Mouse (Mus musculus) WW6 (cell line): Measurements from ENCODE around the gene Olfr1340.

Source experiments
- DNase-seq: peaks from one replicate; pipeline ENCODE4 v3.0.0-alpha.2; 2013; ENCODE audit warnings: low read depth, low spot score

Gene Olfr1340

GRCm38 (mm10) chr4:118719838-118720237, at the start of gene Olfr1340:
TSS of gene Olfr1340 (plus strand) at chr4:118720138.
- no peak for DNase-seq

- DNase-seq, result no peak
These were observed 32.9 kb upstream of the Olfr1340 start for GRCm38 (mm10) chr4:118687086-118687485.

GRCm38 (mm10) chr4:118692412-118692973, 27.4 kb upstream of the Olfr1340 start, which contains the start of gene Olfr1342:
TSS of gene Olfr1342 (minus strand) at chr4:118692756.
- no peak for DNase-seq

- DNase-seq, result no peak
These were observed 26.1 kb upstream of the Olfr1340 start for GRCm38 (mm10) chr4:118693812-118694211.

- DNase-seq, result no peak
These were observed 16.7 kb upstream of the Olfr1340 start, which contains the start of gene Olfr1341 for GRCm38 (mm10) chr4:118703223-118703622. TSS of gene Olfr1341 (plus strand) at chr4:118703523.

- no peak for DNase-seq
These were observed 11.9 kb upstream of the Olfr1340 start for GRCm38 (mm10) chr4:118708086-118708485.

GRCm38 (mm10) chr4:118711656-118712055, 8.3 kb upstream of the Olfr1340 start:
- DNase-seq, result no peak

GRCm38 (mm10) chr4:118721742-118722483, 2.0 kb downstream of the Olfr1340 start:
- no peak for DNase-seq

GRCm38 (mm10) chr4:118731875-118732274, 11.9 kb downstream of the Olfr1340 start, which contains the start of gene Olfr1339:
TSS of gene Olfr1339 (plus strand) at chr4:118732175.
- DNase-seq, result no peak

GRCm38 (mm10) chr4:118739574-118739973, 19.6 kb downstream of the Olfr1340 start:
- DNase-seq, result no peak

- peak; percentile 85 for DNase-seq
These were observed 21.2 kb downstream of the Olfr1340 start for GRCm38 (mm10) chr4:118740988-118741698.

- DNase-seq, result no peak
These were observed 21.9 kb downstream of the Olfr1340 start for GRCm38 (mm10) chr4:118741881-118742280.

GRCm38 (mm10) chr4:118758637-118759036, 38.7 kb downstream of the Olfr1340 start, which contains the start of gene Olfr1338:
TSS of gene Olfr1338 (minus strand) at chr4:118758737.
- no peak for DNase-seq
